Mouse (Mus musculus) forebrain, embryonic 14.5 days (tissue): Measurements from ENCODE around the gene Samd8. TPM values are rescaled to one million over a fixed set of nuclear protein-coding genes. Genes with fewer than 3 reads are reported as not detected.
A peak's percentile ranks its signal among the peaks of the same experiment; 100 is the strongest.

ENCODE experiments used
- ATAC-seq: fragments of 200-750 bp; cut with Nextera tagmentation; 2 replicates; pipeline ENCODE4 v1.8.0; 2017; ENCODE audit warnings: mild to moderate bottlenecking, moderate library complexity
- DNase-seq: peaks from one replicate; pipeline ENCODE4 v3.0.0-alpha.2; 2015; ENCODE audit warnings: low spot score
- H3K27ac ChIP-seq: fragments of 300-500 bp; sonication (generic); 2 replicates; pipeline ENCODE4 v1.5.1; 2014; ENCODE audit warnings: low read depth, mild to moderate bottlenecking, control low read depth, low read length, moderate library complexity
- H3K27me3 ChIP-seq: fragments of 300-500 bp; sonication (generic); replicated peaks from 2 replicates; pipeline ENCODE4 v1.6.1; 2014; ENCODE audit warnings: low read length, control low read depth, mixed read lengths; ENCODE audit not compliant: control insufficient read depth, insufficient read depth
- H3K36me3 ChIP-seq: fragments of 300-500 bp; sonication (generic); 2 replicates; pipeline ENCODE4 v1.6.1; 2014; ENCODE audit warnings: low read length, control low read depth; ENCODE audit not compliant: control insufficient read depth, insufficient read depth
- H3K4me1 ChIP-seq: fragments of 300-500 bp; sonication (generic); 2 replicates; pipeline ENCODE4 v1.6.1; 2014; ENCODE audit warnings: antibody characterized with exemption, low read length, control low read depth; ENCODE audit not compliant: control insufficient read depth, insufficient read depth
- H3K4me2 ChIP-seq: fragments of 300-500 bp; sonication (generic); 2 replicates; pipeline ENCODE4 v1.6.1; 2014; ENCODE audit warnings: mild to moderate bottlenecking, control low read depth, low read length
- H3K4me3 ChIP-seq: fragments of 300-500 bp; sonication (generic); 2 replicates; pipeline ENCODE4 v1.5.1; 2014; ENCODE audit warnings: low read depth, low read length, control low read depth
- H3K9ac ChIP-seq: fragments of 300-500 bp; sonication (generic); 2 replicates; pipeline ENCODE4 v1.6.1; 2014; ENCODE audit warnings: mild to moderate bottlenecking, low read length, control low read depth, moderate library complexity
- H3K9me3 ChIP-seq: fragments of 300-500 bp; sonication (generic); replicated peaks from 2 replicates; pipeline ENCODE4 v1.6.1; 2016; ENCODE audit warnings: low read length, control low read depth, mixed read lengths; ENCODE audit not compliant: control insufficient read depth
- WGBS: fragments of 180-500 bp; shearing (Covaris S2); extraction: QIAGEN DNeasy Blood & Tissue Kit; methylation state at CpG from one replicate; pipeline ENCODE4 v1.1.7; 2014; 5-methylcytosine and 5-hydroxymethylcytosine counted together
- polyA plus RNA-seq: library from polyadenylated mRNA; unstranded; fragments of >200 nt; fragmentation: Nextera tagmentation; extraction: Ambion mirVana; gene quantifications from 2 replicates; pipeline ENCODE4 v1.2.1, GENCODE M21; 2014

Gene Samd8
- polyA plus RNA-seq, 1 experiment from 2014 or later: 18.9 TPM

DNA sequence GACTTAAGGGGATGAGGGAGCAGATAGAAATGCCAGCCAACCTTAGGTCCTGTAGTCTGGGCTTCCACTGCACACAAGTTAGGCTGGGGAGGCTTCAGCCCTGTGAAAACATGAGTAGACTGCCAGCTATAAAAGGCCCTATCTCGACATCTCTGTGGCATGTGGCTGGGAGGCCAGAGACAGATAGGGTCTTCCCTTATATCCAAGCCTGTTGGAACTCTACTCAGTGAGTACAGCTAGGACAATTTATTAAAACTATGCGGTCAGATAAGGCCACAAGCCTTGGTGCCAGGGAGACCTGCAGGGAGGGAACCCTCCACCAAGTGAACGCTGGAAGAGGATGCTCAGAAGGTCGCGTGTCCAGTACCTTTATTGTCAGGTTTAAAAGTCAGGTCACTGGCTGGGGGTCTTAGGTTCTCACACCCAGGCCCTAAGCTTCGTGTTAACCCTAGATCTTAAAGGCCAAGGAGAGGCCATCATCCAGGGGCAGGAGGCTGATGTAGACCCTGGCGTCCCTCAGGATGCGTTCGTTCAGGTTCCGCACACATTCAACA lies 96.6 kb downstream of the Samd8 start:
- DNase-seq: no peak
- no peak for ATAC-seq
- Histone ChIP-seq H3K27ac (no peak overlapping the region; the same call in 1 of the 2 replicates), H3K27me3 (no peaks in the 10 kb centered on the region), H3K4me2 (peak overlapping the region; percentile 100), H3K9me3 (no peaks in the 10 kb centered on the region), H3K9ac (0 out of 2 replicates have a peak overlapping the region, but pooled peaks have one; percentile 79), H3K4me3 (no peak overlapping the region; the same call in 1 of the 2 replicates), H3K4me1 (peaks cover 11% of the 10 kb centered on the region), H3K36me3 (peaks cover 50% of the 10 kb centered on the region)
- WGBS: 21% methylated on average over 10 of the region's 10 CpGs

GRCm38 (mm10) chr14:21847381-21848165 lies 97.2 kb downstream of the Samd8 start:
- WGBS: under 1% methylated on average over 50 of the region's 50 CpGs
- Histone ChIP-seq H3K36me3 (peaks cover 43% of the 10 kb centered on the region), H3K4me3 (peak overlapping the region; percentile 65), H3K27me3 (no peaks in the 10 kb centered on the region), H3K4me1 (peaks cover 11% of the 10 kb centered on the region), H3K9me3 (no peaks in the 10 kb centered on the region), H3K9ac (peak overlapping the region; percentile 79), H3K27ac (peak overlapping the region; percentile 35), H3K4me2 (peak overlapping the region; percentile 100)
- DNase-seq (peak; percentile 88), ATAC-seq (peak; percentile 69)

Other genes starting within 250 kb of the Samd8 start
- not detected in 2 replicates for gene Dupd1, start 36.0 kb upstream of the Samd8 start, polyA plus RNA-seq
- not detected in 2 replicates for gene Dusp13, start 650 bp downstream of the Samd8 start, polyA plus RNA-seq
- gene Vdac2, start 74.7 kb downstream of the Samd8 start, polyA plus RNA-seq: 292 TPM in 2 replicates
- gene Comtd1, start 98.4 kb downstream of the Samd8 start, polyA plus RNA-seq: 30.9 and 38.6 TPM in 2 replicates
- gene Zfp503, start 239.1 kb downstream of the Samd8 start, polyA plus RNA-seq: 4.4 and 4.6 TPM in 2 replicates